Mouse (Mus musculus) forebrain, postnatal 0 days (tissue): ENCODE measurements around the gene Bag3. TPM values are rescaled to one million over a fixed set of nuclear protein-coding genes. Genes with fewer than 3 reads are reported as not detected.
"Not testable (repeated sequence)": the region's sequence is repeated elsewhere in the genome, so short reads cannot be mapped to it uniquely, and the experiment has no call there.

ENCODE experiments used
- ATAC-seq: fragments of 200-750 bp; cut with Nextera tagmentation; 2 replicates; pipeline ENCODE4 v1.8.0; 2017; ENCODE audit warnings: mild to moderate bottlenecking, moderate library complexity
- DNase-seq: peaks from one replicate; pipeline ENCODE4 v3.0.0-alpha.2; 2015
- H3K27ac ChIP-seq: fragments of 300-500 bp; sonication (generic); 2 replicates; pipeline ENCODE4 v1.5.1; 2014; ENCODE audit warnings: low read depth, mild to moderate bottlenecking, antibody characterized with exemption, low read length, moderate library complexity, mixed read lengths
- H3K27me3 ChIP-seq: fragments of 300-500 bp; sonication (generic); 2 replicates; pipeline ENCODE4 v1.6.1; 2014; ENCODE audit warnings: mild to moderate bottlenecking, low read length, mixed read lengths; ENCODE audit not compliant: insufficient read depth
- H3K36me3 ChIP-seq: fragments of 300-500 bp; sonication (generic); 2 replicates; pipeline ENCODE4 v1.6.1; 2014; ENCODE audit warnings: mild to moderate bottlenecking, moderate library complexity; ENCODE audit not compliant: insufficient read depth
- H3K4me1 ChIP-seq: fragments of 300-500 bp; sonication (generic); 2 replicates; pipeline ENCODE4 v1.6.1; 2014; ENCODE audit warnings: antibody characterized with exemption; ENCODE audit not compliant: insufficient read depth
- H3K4me2 ChIP-seq: fragments of 300-500 bp; sonication (generic); 2 replicates; pipeline ENCODE4 v1.6.1; 2014; ENCODE audit warnings: low read depth, mild to moderate bottlenecking, moderate library complexity
- H3K4me3 ChIP-seq: fragments of 300-500 bp; sonication (generic); 2 replicates; pipeline ENCODE4 v1.5.1; 2014; ENCODE audit warnings: low read depth, low read length, mixed read lengths
- H3K9ac ChIP-seq: fragments of 300-500 bp; sonication (generic); 2 replicates; pipeline ENCODE4 v1.6.1; 2014; ENCODE audit warnings: mild to moderate bottlenecking
- H3K9me3 ChIP-seq: fragments of 300-500 bp; sonication (generic); 2 replicates; pipeline ENCODE4 v1.6.1; 2016; ENCODE audit warnings: low read length
- CTCF ChIP-seq: sonication (generic); IDR thresholded peaks from 2 replicates; pipeline ENCODE4 v1.5.1; 2016; ENCODE audit warnings: antibody characterized with exemption, control low read depth, low read depth
- WGBS: fragments of 180-500 bp; shearing (Covaris S2); extraction: QIAGEN DNeasy Blood & Tissue Kit; methylation state at CpG from one replicate; pipeline ENCODE4 v1.1.7; 2014; 5-methylcytosine and 5-hydroxymethylcytosine counted together
- polyA plus RNA-seq: library from polyadenylated mRNA; unstranded; fragments of >200 nt; fragmentation: Nextera tagmentation; extraction: Ambion mirVana; gene quantifications from 2 replicates; pipeline ENCODE4 v1.2.1, GENCODE M21; 2015
- total RNA-seq: library from RNA; depleted of rRNA; stranded (reverse); fragments of >200 nt; gene quantifications from 2 replicates; pipeline ENCODE4 v1.2.3, GENCODE M21; 2014

Gene Bag3
- total and polyA plus RNA-seq, 2 experiments from 2014 or later, result 3.8 to 4.1 TPM

DNA sequence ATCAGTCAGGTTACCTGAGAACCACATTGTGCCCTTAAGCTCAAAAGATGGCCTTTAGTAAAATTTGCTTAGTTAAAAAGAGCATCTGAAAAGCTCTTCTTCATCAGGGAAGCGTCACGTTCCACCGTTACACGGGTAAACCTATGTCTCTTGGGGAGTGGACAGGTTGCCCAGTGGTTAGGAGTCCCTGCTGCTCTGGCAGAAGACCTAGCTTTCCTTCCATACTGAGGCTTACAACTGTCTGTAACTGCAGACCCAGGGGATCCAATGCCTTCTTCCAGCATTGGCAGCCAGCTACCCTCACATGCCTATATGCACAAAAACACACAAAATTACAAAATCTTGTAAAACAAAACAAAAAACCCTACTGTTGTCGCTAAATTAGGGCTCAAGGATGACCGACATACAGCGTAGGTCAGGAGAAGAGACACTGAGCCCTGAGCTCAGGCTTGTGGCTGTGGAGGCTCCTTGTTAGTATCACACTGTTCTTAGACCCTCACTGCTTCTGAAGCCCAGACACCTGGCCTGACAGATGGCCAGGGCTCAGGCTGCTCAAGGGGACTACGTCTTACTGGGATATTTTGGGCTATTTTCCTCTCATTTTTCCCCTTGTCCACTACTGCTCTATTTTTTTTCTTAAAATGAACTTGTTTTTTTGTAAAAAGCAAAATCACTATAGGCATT is 44.3 kb downstream of the Bag3 start:
- no peak overlapping the region for H3K4me3 ChIP-seq
- no peak overlapping the region for H3K4me2 ChIP-seq
- H3K4me1 ChIP-seq, result no peaks in the 10 kb centered on the region
- no peak for TF ChIP-seq CTCF
- H3K27ac ChIP-seq, result no peak overlapping the region
- no peak overlapping the region for H3K9ac ChIP-seq
- no peaks in the 10 kb centered on the region for H3K9me3 ChIP-seq
- 85% methylated on average over 8 of the region's 8 CpGs for WGBS
- H3K36me3 ChIP-seq, result no peaks in the 10 kb centered on the region
- no peaks in the 10 kb centered on the region for H3K27me3 ChIP-seq
- DNase-seq (no peak), ATAC-seq (no peak)

- not testable (repeated sequence) for H3K27me3 ChIP-seq, H3K4me2 ChIP-seq, H3K9me3 ChIP-seq, H3K4me3 ChIP-seq, ATAC-seq, H3K36me3 ChIP-seq, H3K9ac ChIP-seq, DNase-seq, H3K4me1 ChIP-seq, H3K27ac ChIP-seq
- 89% methylated on average over 2 of the region's 2 CpGs for WGBS
These were observed 46.0 kb downstream of the Bag3 start for GRCm38 (mm10) chr7:128569429-128569828.

DNA sequence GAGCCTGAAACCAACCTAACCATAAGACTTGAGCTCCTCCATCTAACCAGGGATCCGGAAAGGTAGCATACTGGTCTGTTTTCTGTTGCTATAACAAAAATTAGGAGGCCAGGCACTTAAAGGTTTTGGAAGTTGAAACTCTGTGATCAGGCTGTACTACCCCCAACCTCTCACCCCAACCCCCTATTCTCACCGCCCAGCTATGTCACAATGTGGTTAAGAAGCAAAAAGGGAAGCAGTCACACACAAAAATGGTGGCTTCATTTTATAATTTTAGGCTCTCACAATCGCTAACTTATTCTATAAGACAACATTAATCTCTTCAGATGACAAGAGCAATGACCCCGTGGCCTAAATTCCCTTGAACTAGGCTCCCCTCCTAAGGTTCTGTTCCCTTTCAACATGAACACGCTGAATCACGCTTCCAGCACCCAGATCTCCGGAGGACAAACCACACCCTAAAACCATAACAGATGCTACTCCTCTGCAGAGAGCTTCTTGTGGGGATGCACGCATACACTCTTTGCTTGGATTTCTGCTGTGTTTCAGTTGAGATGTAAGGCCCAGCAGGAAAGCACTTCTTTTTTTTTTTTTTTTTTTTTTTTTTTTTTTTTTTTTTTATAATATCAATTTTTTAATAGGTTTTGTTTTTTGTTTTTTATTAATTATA is 46.7 kb downstream of the Bag3 start:
- TF ChIP-seq CTCF, result no peak
- H3K4me2 ChIP-seq, result no peak overlapping the region
- no peaks in the 10 kb centered on the region for H3K27me3 ChIP-seq
- no peak for ATAC-seq
- H3K4me1 ChIP-seq, result no peaks in the 10 kb centered on the region
- no peak overlapping the region for H3K9ac ChIP-seq
- no peaks in the 10 kb centered on the region for H3K9me3 ChIP-seq
- 94% methylated on average over 8 of the region's 8 CpGs for WGBS
- no peak overlapping the region for H3K4me3 ChIP-seq
- H3K27ac ChIP-seq, result no peak overlapping the region
- H3K36me3 ChIP-seq, result no peaks in the 10 kb centered on the region
- no peak for DNase-seq

- H3K4me1 ChIP-seq, ATAC-seq, H3K4me2 ChIP-seq, H3K27ac ChIP-seq, H3K9me3 ChIP-seq, H3K9ac ChIP-seq, DNase-seq, H3K36me3 ChIP-seq, H3K4me3 ChIP-seq, H3K27me3 ChIP-seq: not testable (repeated sequence)
- 94% methylated on average over 7 of the region's 7 CpGs for WGBS
These were observed 47.2 kb downstream of the Bag3 start for GRCm38 (mm10) chr7:128570657-128571056.

DNA sequence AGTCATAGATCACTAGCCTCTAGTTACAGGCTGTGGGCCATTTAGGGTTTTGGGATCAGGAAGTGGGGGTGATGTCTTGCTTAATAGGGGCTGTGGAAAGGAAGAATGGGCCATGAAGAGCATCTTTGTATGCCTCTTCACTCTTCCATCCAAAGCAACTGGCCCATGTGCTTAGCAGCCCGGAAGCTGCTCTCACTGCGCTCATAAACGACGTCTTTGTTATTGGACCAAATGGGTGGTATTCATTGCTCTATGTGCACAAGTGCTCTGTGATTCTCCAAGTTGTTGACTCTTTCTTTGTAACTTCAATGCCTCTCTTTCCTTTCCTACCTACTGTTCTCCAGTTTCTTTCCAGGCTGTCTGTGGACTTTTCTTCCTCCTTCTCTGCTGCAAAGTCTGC is 48.6 kb downstream of the Bag3 start:
- WGBS, result 71% methylated on average over 4 of the region's 4 CpGs
- DNase-seq, result no peak
- no peak for ATAC-seq

GRCm38 (mm10) chr7:128575211-128575610 is 51.8 kb downstream of the Bag3 start:
- H3K36me3 ChIP-seq, result no peaks in the 10 kb centered on the region
- DNase-seq (no peak), ATAC-seq (no peak)
- 93% methylated on average over 5 of the region's 5 CpGs for WGBS
- no peak overlapping the region for H3K9ac ChIP-seq
- no peak overlapping the region for H3K4me3 ChIP-seq
- no peaks in the 10 kb centered on the region for H3K4me1 ChIP-seq
- no peak overlapping the region for H3K4me2 ChIP-seq
- TF ChIP-seq CTCF, result no peak
- no peaks in the 10 kb centered on the region for H3K27me3 ChIP-seq
- no peaks in the 10 kb centered on the region for H3K9me3 ChIP-seq
- H3K27ac ChIP-seq, result no peak overlapping the region

More for the DNA sequence above, 48.6 kb downstream of the Bag3 start:
- H3K4me2 ChIP-seq, result no peak overlapping the region
- TF ChIP-seq CTCF, result no peak
- H3K36me3 ChIP-seq, result no peaks in the 10 kb centered on the region
- no peaks in the 10 kb centered on the region for H3K4me1 ChIP-seq
- no peaks in the 10 kb centered on the region for H3K27me3 ChIP-seq
- no peak overlapping the region for H3K27ac ChIP-seq
- H3K9ac ChIP-seq, result no peak overlapping the region
- no peaks in the 10 kb centered on the region for H3K9me3 ChIP-seq
- H3K4me3 ChIP-seq, result no peak overlapping the region

DNA sequence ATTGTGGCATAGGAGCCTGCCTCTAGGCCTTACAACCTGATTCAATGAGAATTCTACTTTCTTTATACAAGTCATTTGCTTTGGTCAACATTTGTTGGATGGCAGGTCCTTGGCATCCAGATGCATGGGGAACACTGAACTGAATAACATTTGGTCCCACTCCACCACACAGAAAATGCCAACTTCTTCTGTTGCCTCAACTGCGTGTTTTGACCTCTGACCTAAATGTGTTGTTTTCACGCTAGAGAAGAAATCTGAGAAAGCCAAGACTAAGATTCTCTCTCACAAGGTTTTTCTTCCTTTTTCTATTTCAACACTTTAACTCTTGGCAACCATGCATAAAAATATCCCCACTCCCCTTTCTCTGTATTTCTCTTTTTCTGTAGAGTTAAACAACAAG is 52.4 kb downstream of the Bag3 start:
- no peak overlapping the region for H3K27ac ChIP-seq
- no peaks in the 10 kb centered on the region for H3K27me3 ChIP-seq
- no peaks in the 10 kb centered on the region for H3K4me1 ChIP-seq
- no peak overlapping the region for H3K4me2 ChIP-seq
- no peak overlapping the region for H3K9ac ChIP-seq
- H3K9me3 ChIP-seq, result no peaks in the 10 kb centered on the region
- H3K36me3 ChIP-seq, result no peaks in the 10 kb centered on the region
- no peak for DNase-seq
- H3K4me3 ChIP-seq, result no peak overlapping the region
- no peak for TF ChIP-seq CTCF
- WGBS, result 85% methylated on average over 2 of the region's 2 CpGs
- ATAC-seq, result no peak
